Mouse (Mus musculus) heart, embryonic 11.5 days (tissue): ENCODE measurements at regions not wholly inside any gene's neighbourhood (a gene's known extent, or its start where the extent isn't known, plus 50 kb on each side); places are given as distances from the start of the nearest gene placed in this dataset.

Experiments used
- ATAC-seq: fragments of 200-750 bp; cut with Nextera tagmentation; replicated peaks from 2 replicates; pipeline ENCODE4 v1.8.0; 2017; ENCODE audit warnings: moderate library complexity; ENCODE audit not compliant: insufficient number of reproducible peaks, low FRiP score, low TSS enrichment
- H3K27ac ChIP-seq: fragments of 300-500 bp; sonication (generic); 2 replicates; pipeline ENCODE4 v1.5.1; 2014; ENCODE audit warnings: mild to moderate bottlenecking, low read depth, low read length
- H3K27me3 ChIP-seq: fragments of 300-500 bp; sonication (generic); 2 replicates; pipeline ENCODE4 v1.6.1; 2014; ENCODE audit warnings: mild to moderate bottlenecking, low read length, mixed read lengths; ENCODE audit not compliant: control insufficient read depth, insufficient read depth
- H3K36me3 ChIP-seq: fragments of 300-500 bp; sonication (generic); 2 replicates; pipeline ENCODE4 v1.6.1; 2014; ENCODE audit warnings: mild to moderate bottlenecking, low read length, moderate library complexity, mixed read lengths; ENCODE audit not compliant: control insufficient read depth, insufficient read depth
- H3K4me1 ChIP-seq: fragments of 300-500 bp; sonication (generic); 2 replicates; pipeline ENCODE4 v1.6.1; 2014; ENCODE audit warnings: low read length; ENCODE audit not compliant: control insufficient read depth, insufficient read depth
- H3K4me2 ChIP-seq: fragments of 300-500 bp; sonication (generic); 2 replicates; pipeline ENCODE4 v1.6.1; 2014; ENCODE audit warnings: mild to moderate bottlenecking, moderate library complexity
- H3K4me3 ChIP-seq: fragments of 300-500 bp; sonication (generic); 2 replicates; pipeline ENCODE4 v1.5.1; 2014; ENCODE audit warnings: low read depth, low read length
- H3K9ac ChIP-seq: fragments of 300-500 bp; sonication (generic); 2 replicates; pipeline ENCODE4 v1.6.1; 2014; ENCODE audit warnings: mild to moderate bottlenecking, low read depth, low read length, moderate library complexity
- H3K9me3 ChIP-seq: fragments of 300-500 bp; sonication (generic); replicated peaks from 2 replicates; pipeline ENCODE4 v1.6.1; 2016; ENCODE audit warnings: low read length; ENCODE audit not compliant: control insufficient read depth
- WGBS: fragments of 180-500 bp; shearing (Covaris S2); extraction: QIAGEN DNeasy Blood & Tissue Kit; methylation state at CpG from one replicate; pipeline ENCODE4 v1.1.7; 2014; ENCODE audit not compliant: insufficient replicate concordance; 5-methylcytosine and 5-hydroxymethylcytosine counted together

- Histone ChIP-seq H3K4me2 (no peak overlapping the region), H3K27me3 (no peaks in the 10 kb centered on the region), H3K36me3 (no peaks in the 10 kb centered on the region), H3K4me3 (no peak overlapping the region), H3K27ac (no peak overlapping the region), H3K4me1 (no peaks in the 10 kb centered on the region), H3K9ac (no peak overlapping the region), H3K9me3 (no peaks in the 10 kb centered on the region)
- no peak for ATAC-seq
- whole genome bisulfite sequencing: 62% methylated on average over 4 of the region's 4 CpGs
Measured at GRCm38 (mm10) chr13:107499296-107499695, 477.4 kb upstream of the Kif2a start.

- H3K4me3 ChIP-seq: no peak overlapping the region
- 56% methylated on average over 6 of the region's 6 CpGs for WGBS
Measured at GRCm38 (mm10) chr13:107495161-107495732, 473.3 kb upstream of the Kif2a start.

GRCm38 (mm10) chr13:107493765-107494164 lies 471.8 kb upstream of the Kif2a start:
- Histone ChIP-seq H3K36me3 (no peaks in the 10 kb centered on the region), H3K9me3 (no peaks in the 10 kb centered on the region), H3K4me1 (no peaks in the 10 kb centered on the region), H3K27me3 (0 out of 2 replicates have a peak, but pooled peaks cover 3% of the 10 kb centered on the region), H3K9ac (no peak overlapping the region), H3K27ac (no peak overlapping the region), H3K4me3 (no peak overlapping the region), H3K4me2 (no peak overlapping the region)
- 83% methylated on average over 13 of the region's 13 CpGs for WGBS
- no peak for ATAC-seq

More at GRCm38 (mm10) chr13:107495161-107495732, 473.3 kb upstream of the Kif2a start:
- no peaks in the 10 kb centered on the region for H3K9me3 ChIP-seq
- no peak overlapping the region for H3K4me2 ChIP-seq
- H3K4me1 ChIP-seq: no peaks in the 10 kb centered on the region
- ATAC-seq: no peak
- H3K27ac ChIP-seq: no peak overlapping the region
- H3K36me3 ChIP-seq: no peaks in the 10 kb centered on the region
- H3K27me3 ChIP-seq: 0 out of 2 replicates have a peak, but pooled peaks cover 3% of the 10 kb centered on the region
- H3K9ac ChIP-seq: no peak overlapping the region

DNA sequence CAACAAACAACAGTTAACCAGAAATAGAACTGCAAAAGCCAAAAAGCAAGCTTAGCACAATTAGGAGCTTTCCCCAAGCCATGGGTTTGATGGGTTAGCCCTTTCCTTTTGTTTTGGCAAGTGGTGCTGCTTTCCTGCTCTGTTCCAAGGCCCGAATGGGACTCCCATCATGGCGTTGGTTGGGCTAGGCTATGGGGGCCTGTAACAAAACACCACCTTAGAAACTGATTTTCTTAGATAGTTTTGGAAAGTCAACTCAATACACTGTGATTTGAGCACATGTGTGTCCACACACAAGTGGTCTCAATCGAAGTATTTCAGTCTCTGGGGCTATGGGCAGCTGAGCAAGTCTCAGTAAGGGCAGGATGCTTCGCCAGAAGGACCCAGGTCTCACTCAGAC lies 470.5 kb upstream of the Kif2a start:
- Histone ChIP-seq H3K36me3 (no peaks in the 10 kb centered on the region), H3K4me3 (no peak overlapping the region), H3K9ac (no peak overlapping the region), H3K9me3 (no peaks in the 10 kb centered on the region), H3K27me3 (0 out of 2 replicates have a peak, but pooled peaks cover 3% of the 10 kb centered on the region), H3K4me1 (no peaks in the 10 kb centered on the region), H3K27ac (no peak overlapping the region), H3K4me2 (no peak overlapping the region)
- WGBS: 85% methylated on average over 4 of the region's 4 CpGs
- no peak for ATAC-seq

- WGBS: 73% methylated on average over 7 of the region's 7 CpGs
- Histone ChIP-seq H3K36me3 (no peaks in the 10 kb centered on the region), H3K9me3 (no peaks in the 10 kb centered on the region), H3K9ac (no peak overlapping the region), H3K4me3 (no peak overlapping the region), H3K4me1 (no peaks in the 10 kb centered on the region), H3K4me2 (no peak overlapping the region), H3K27ac (no peak overlapping the region), H3K27me3 (0 out of 2 replicates have a peak, but pooled peaks cover 3% of the 10 kb centered on the region)
- no peak for ATAC-seq
Measured at GRCm38 (mm10) chr13:107491423-107491822, 469.5 kb upstream of the Kif2a start.

DNA sequence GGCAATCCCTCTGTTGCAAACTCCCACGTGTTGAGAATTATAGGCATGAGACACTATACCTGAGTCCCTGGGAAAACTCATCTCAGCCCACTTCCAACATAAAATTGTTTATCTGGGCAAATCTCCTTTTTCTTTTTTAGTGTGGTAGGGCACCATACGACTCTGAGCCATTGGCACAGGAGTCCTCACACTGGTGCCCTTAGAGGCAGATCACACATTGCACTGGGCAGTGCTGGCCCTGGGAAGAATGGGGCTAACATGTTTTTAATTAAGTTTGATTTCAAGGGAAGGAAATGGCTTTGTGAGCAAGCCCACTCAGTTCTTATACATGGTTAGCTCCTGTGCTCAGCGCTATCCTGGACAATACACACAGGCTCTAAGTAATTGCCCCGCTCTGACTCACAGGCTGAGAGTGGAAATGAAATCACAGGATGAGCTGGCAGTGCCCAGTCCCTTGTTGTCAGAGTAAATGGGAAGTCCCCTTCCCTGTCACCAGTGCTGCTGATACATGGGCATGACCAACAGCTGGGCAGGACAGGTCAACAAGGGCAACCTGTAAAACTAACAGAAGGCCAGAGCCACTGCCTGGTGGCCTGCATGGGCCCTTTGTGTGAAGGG lies 463.6 kb upstream of the Kif2a start:
- H3K9ac ChIP-seq: no peak overlapping the region
- H3K4me3 ChIP-seq: no peak overlapping the region
- ATAC-seq: no peak
- H3K4me2 ChIP-seq: no peak overlapping the region
- WGBS: 68% methylated on average over 4 of the region's 4 CpGs
- H3K27ac ChIP-seq: no peak overlapping the region
- H3K9me3 ChIP-seq: no peaks in the 10 kb centered on the region
- H3K4me1 ChIP-seq: no peaks in the 10 kb centered on the region
- H3K36me3 ChIP-seq: no peaks in the 10 kb centered on the region
- H3K27me3 ChIP-seq: no peaks in the 10 kb centered on the region

DNA sequence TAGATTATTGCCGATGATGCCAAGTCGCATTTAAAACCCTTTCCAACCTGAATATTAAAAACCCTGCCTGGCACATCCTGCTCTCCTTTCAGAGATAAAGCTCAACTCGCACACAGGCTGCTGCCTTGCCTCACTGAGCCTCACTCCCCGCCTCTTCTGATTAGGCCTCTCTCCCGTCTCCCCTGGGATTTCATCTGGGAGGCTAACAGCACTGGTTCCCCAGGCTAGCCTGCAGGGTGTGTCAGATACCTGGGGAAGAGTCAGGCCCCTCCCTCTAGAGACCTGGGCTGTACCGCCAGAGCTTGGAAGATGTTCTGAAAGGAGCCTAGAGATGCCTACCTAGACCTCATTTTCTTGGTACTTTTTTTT lies 462.7 kb upstream of the Kif2a start:
- Histone ChIP-seq H3K9me3 (no peaks in the 10 kb centered on the region), H3K27me3 (no peaks in the 10 kb centered on the region), H3K36me3 (no peaks in the 10 kb centered on the region), H3K4me1 (no peaks in the 10 kb centered on the region), H3K9ac (no peak overlapping the region), H3K4me3 (no peak overlapping the region), H3K4me2 (no peak overlapping the region), H3K27ac (no peak overlapping the region)
- no peak for ATAC-seq
- 29% methylated on average over 6 of the region's 6 CpGs for WGBS

GRCm38 (mm10) chr13:107483967-107484629 lies 462.2 kb upstream of the Kif2a start:
- H3K27ac ChIP-seq: no peak overlapping the region
- H3K4me1 ChIP-seq: no peaks in the 10 kb centered on the region
- H3K4me2 ChIP-seq: no peak overlapping the region
- WGBS: 33% methylated on average over 12 of the region's 12 CpGs
- no peaks in the 10 kb centered on the region for H3K9me3 ChIP-seq
- no peak overlapping the region for H3K9ac ChIP-seq
- no peak for ATAC-seq
- H3K36me3 ChIP-seq: no peaks in the 10 kb centered on the region
- H3K27me3 ChIP-seq: no peaks in the 10 kb centered on the region
- no peak overlapping the region for H3K4me3 ChIP-seq
